Comparison of ENCODE assay signal across 9 mouse cellular contexts in the genomic region with DNA sequence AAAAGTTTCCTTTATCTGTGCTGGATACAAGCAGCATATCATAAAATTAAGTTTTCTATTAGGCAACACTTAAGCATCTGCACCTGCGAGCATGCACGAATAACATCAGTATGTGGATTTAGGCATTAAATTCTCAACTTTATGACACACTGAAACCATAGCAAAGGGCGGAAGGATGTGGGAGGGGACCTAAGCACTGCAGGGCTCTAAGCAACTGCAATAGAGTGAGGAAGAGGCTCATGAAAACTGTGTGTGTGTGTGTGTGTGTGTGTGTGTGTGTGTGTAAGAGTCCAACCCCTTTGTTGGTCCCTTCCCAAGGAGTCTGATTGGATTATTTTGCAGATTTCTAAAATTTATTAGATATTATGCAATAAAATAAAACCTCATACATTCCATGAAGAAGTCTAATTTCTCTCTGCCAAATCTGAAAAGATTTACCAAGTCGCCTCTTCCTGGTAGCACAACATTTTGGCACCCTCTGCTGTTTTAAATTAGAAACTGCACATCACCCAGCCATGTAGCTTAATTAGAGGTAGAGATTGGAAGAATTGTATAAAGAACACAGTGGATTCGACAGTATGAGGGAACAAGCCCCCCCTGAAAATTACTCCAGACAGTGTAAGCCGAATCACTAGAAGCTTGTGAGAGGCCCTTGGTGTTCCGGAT. TPM values are rescaled to one million over a fixed set of nuclear protein-coding genes. Genes with fewer than 3 reads are reported as not detected.
DNase-seq lines count a peak whose midpoint lies in the region; ATAC-seq and TF ChIP-seq lines count a peak whose summit lies in the region.
"Had no signal": no experiment of that assay in that cellular context is flagged by ENCODE, and none has a peak within 500 bp of the region (broad histone marks: within the 10 kb centered on the region; RNA-seq: fewer than 3 reads in every experiment).

No protein-coding gene starts in this region.

- TF ChIP-seq POLR2A in CH12.LX (IDR thresholded peaks at IDR 0.05; ENCODE audit: low read depth, low read length): no peak

- 52% methylated on average over 7 of the region's 7 CpGs for WGBS in heart, embryonic 11.5 days (ENCODE audit: insufficient replicate concordance)
- WGBS in midbrain, postnatal 0 days: 55% methylated on average over 7 of the region's 7 CpGs

- H3K79me2 ChIP-seq in CH12.LX (replicated peaks; ENCODE audit: control insufficient read depth, extremely low read depth, insufficient read depth, poor library complexity, severe bottlenecking): no peaks in the 10 kb centered on the region

- intact Hi-C loops in heart, postnatal 36 days (cut with DNase I): loop anchor here (1.0 to 10.0 kb wide), 2 partner anchors 104 to 228 kb away; no protein-coding TSS in a partner anchor

- DNase-seq in heart, adult 9 months (ENCODE audit: low spot score in 2 of 2): peak; percentile 12 to 46
- peak; percentile 65 for DNase-seq in CH12.LX (ENCODE audit: extremely low read depth)
- DNase-seq in c-Kit-positive CD71-positive TER-119-negative erythroid progenitor cells, embryonic 14.5 days (ENCODE audit: low read depth): peak; percentile 20
- peak; percentile 24 to 31 for DNase-seq in heart, postnatal 36 days
- DNase-seq in layer of hippocampus, adult 9-10 months (ENCODE audit: low spot score): peak; percentile 47
- DNase-seq in midbrain, postnatal 0 days (ENCODE audit: low spot score): peak; percentile 79
- DNase-seq in gastrocnemius, postnatal 10 days: no peak

- H3K27me3 ChIP-seq in heart, embryonic 11.5 days (ENCODE audit: control insufficient read depth, insufficient read depth, low read length): no peaks in the 10 kb centered on the region; the same call in 1 of the 2 replicates
- peaks cover 32% of the 10 kb centered on the region for H3K27me3 ChIP-seq in CH12.LX (replicated peaks)
- no peaks in the 10 kb centered on the region for H3K27me3 ChIP-seq in midbrain, postnatal 0 days (ENCODE audit: insufficient read depth, low read length)

- no peaks in the 10 kb centered on the region for H3K4me1 ChIP-seq in heart, embryonic 11.5 days (ENCODE audit: control insufficient read depth, insufficient read depth, low read length)
- peaks cover 0 to 2% of the 10 kb centered on the region in 2 experiments; a peak in 2 of 4 replicates for H3K4me1 ChIP-seq in CH12.LX (ENCODE audit: control insufficient read depth in 1 of 2, insufficient read depth in 2 of 2)
- no peaks in the 10 kb centered on the region for H3K4me1 ChIP-seq in midbrain, postnatal 0 days (ENCODE audit: insufficient read depth, low read length)

- H3K9ac ChIP-seq in heart, embryonic 11.5 days (ENCODE audit: low read depth, low read length): no peak overlapping the region
- no peak overlapping the region for H3K9ac ChIP-seq in CH12.LX (ENCODE audit: insufficient read depth, low read depth)
- no peak overlapping the region for H3K9ac ChIP-seq in midbrain, postnatal 0 days (replicated peaks; ENCODE audit: low read length, poor library complexity, severe bottlenecking)

- no peak overlapping the region for H3K4me2 ChIP-seq in heart, embryonic 11.5 days
- H3K4me2 ChIP-seq in CH12.LX (ENCODE audit: insufficient read depth, low read depth, poor library complexity, severe bottlenecking): peak overlapping the region; percentile 29
- H3K4me2 ChIP-seq in midbrain, postnatal 0 days (ENCODE audit: low read depth, low read length, poor library complexity, severe bottlenecking): no peak overlapping the region

- H3K9me3 ChIP-seq in heart, embryonic 11.5 days (replicated peaks; ENCODE audit: control insufficient read depth, low read length): no peaks in the 10 kb centered on the region
- no peaks in the 10 kb centered on the region for H3K9me3 ChIP-seq in CH12.LX (replicated peaks; ENCODE audit: low read length)
- no peaks in the 10 kb centered on the region for H3K9me3 ChIP-seq in midbrain, postnatal 0 days (ENCODE audit: low read length)

- no peak overlapping the region for H3K4me3 ChIP-seq in heart, embryonic 11.5 days (ENCODE audit: low read depth, low read length)
- no peak overlapping the region for H3K4me3 ChIP-seq in CH12.LX (replicated peaks in 1 of 3; ENCODE audit: low read depth in 2 of 3, low read length in 2 of 3, poor library complexity in 1 of 3)
- no peak overlapping the region for H3K4me3 ChIP-seq in midbrain, postnatal 0 days (ENCODE audit: low read depth, low read length)

- dilution Hi-C loops in CH12.LX (cut with MboI; ENCODE audit: extremely low pct_ligation_motif_present, extremely low pct_unique_long_range_greater_than_20kb, low sequenced_read_pairs): no loop called here

- H3K36me3 ChIP-seq in heart, embryonic 11.5 days (ENCODE audit: control insufficient read depth, insufficient read depth, low read length): no peaks in the 10 kb centered on the region
- H3K36me3 ChIP-seq in CH12.LX (replicated peaks in 1 of 2; ENCODE audit: control insufficient read depth in 1 of 2, insufficient read depth in 1 of 2, low read length in 1 of 2): no peaks in the 10 kb centered on the region
- no peaks in the 10 kb centered on the region for H3K36me3 ChIP-seq in midbrain, postnatal 0 days (ENCODE audit: insufficient read depth, low read length)

- no peak for TF ChIP-seq EP300 in CH12.LX (IDR thresholded peaks at IDR 0.05; ENCODE audit: low read length)

- H3K27ac ChIP-seq in heart, embryonic 11.5 days (ENCODE audit: low read depth, low read length): no peak overlapping the region
- no peak overlapping the region for H3K27ac ChIP-seq in CH12.LX (ENCODE audit: insufficient read depth, low read depth)
- H3K27ac ChIP-seq in midbrain, postnatal 0 days (ENCODE audit: low read depth, low read length): no peak overlapping the region
- H3K27ac ChIP-seq: macrophage had no signal

- ATAC-seq in heart, embryonic 11.5 days (replicated peaks; ENCODE audit: insufficient number of reproducible peaks, low FRiP score, low TSS enrichment): no peak
- no peak for ATAC-seq in midbrain, postnatal 0 days (ENCODE audit: low FRiP score)

- in situ Hi-C loops in CH12.LX (cut with MboI; ENCODE audit: low pct_ligation_motif_present, low pct_unique_long_range_greater_than_20kb, low sequenced_read_pairs): loop anchor here (25.0 kb wide), 1 partner anchor 206 kb away; no protein-coding TSS in a partner anchor

- TF ChIP-seq RAD21 in CH12.LX (IDR thresholded peaks at IDR 0.05; ENCODE audit: low read depth, low read length): peak; percentile 90

- peak; percentile 22 to 92; a peak in 3 of 4 replicates for TF ChIP-seq CTCF in CH12.LX (conservative IDR thresholded peaks at IDR 0.05 in 1 of 2, IDR thresholded peaks at IDR 0.05 in 1 of 2; ENCODE audit: low read depth in 2 of 2, low read length in 2 of 2)
- TF ChIP-seq CTCF in midbrain, postnatal 0 days (IDR thresholded peaks at IDR 0.05): peak; percentile 85

TF ChIP-seq in CH12.LX, 34 proteins besides CTCF, POLR2A, EP300 and RAD21:
- TF ChIP-seq MAFK (IDR thresholded peaks at IDR 0.05; ENCODE audit: insufficient replicate concordance, low read length) (no peak), ELF1 (IDR thresholded peaks at IDR 0.05; ENCODE audit: low read depth, low read length) (0 out of 2 replicates have a peak, but pooled peaks have one; percentile 29), ZC3H11A (IDR thresholded peaks at IDR 0.05; ENCODE audit: low read depth, low read length) (peak; percentile 46), KAT2A (IDR thresholded peaks at IDR 0.05; ENCODE audit: insufficient replicate concordance, low read length) (no peak), SMC3 (IDR thresholded peaks at IDR 0.05; ENCODE audit: low read depth, low read length) (peak; percentile 88), ZNF384 (IDR thresholded peaks at IDR 0.05; ENCODE audit: low read depth, low read length) (peak; percentile 46; the same call in 1 of the 2 replicates)
TF ChIP-seq in CH12.LX: peak in this region for 4.

RNA-seq across cellular contexts. Expression of a gene that starts 38.9 kb away (rescaled TPM):
- not detected in 2 replicates for polyA plus RNA-seq in heart, embryonic 11.5 days (2014; fragmentation: Nextera tagmentation; extraction: Ambion mirVana)
- total RNA-seq in CH12.LX (2012; rRNA removed) (0.29 and 0.38 TPM in 2 replicates), CH12.LX (2014; rRNA removed) (0.14 and 0.30 TPM in 2 replicates)
- 0.19 and 0.33 TPM in 2 replicates for polyA plus RNA-seq in CH12.LX (2012; ENCODE audit: insufficient read length, low read depth)
- total RNA-seq in heart, postnatal 36 days (2021): under 1 TPM; 0.31 to 0.54 TPM
- total RNA-seq in midbrain, postnatal 0 days (2014; rRNA removed): 0.16 and 0.33 TPM in 2 replicates
- 0.10 and 0.19 TPM in 2 replicates for polyA plus RNA-seq in midbrain, postnatal 0 days (2015; fragmentation: Nextera tagmentation; extraction: Ambion mirVana)
- not detected for total RNA-seq in gastrocnemius, postnatal 10 days (2021)
- polyA plus RNA-seq: macrophage had no signal
